Mouse (Mus musculus) hindbrain, embryonic 12.5 days (tissue): ENCODE results near the gene Topors. TPM values are rescaled to one million over a fixed set of nuclear protein-coding genes. Genes with fewer than 3 reads are reported as not detected.
A peak's percentile ranks its signal among the peaks of the same experiment; 100 is the strongest.

Source experiments
- ATAC-seq: fragments of 200-750 bp; cut with Nextera tagmentation; 2 replicates; pipeline ENCODE4 v1.8.0; 2017; ENCODE audit warnings: moderate TSS enrichment; ENCODE audit not compliant: low FRiP score
- H3K27ac ChIP-seq: fragments of 300-500 bp; sonication (generic); 2 replicates; pipeline ENCODE4 v1.5.1; 2016; ENCODE audit warnings: mild to moderate bottlenecking
- H3K27me3 ChIP-seq: fragments of 300-500 bp; sonication (generic); 2 replicates; pipeline ENCODE4 v1.6.1; 2016; ENCODE audit warnings: mild to moderate bottlenecking
- H3K36me3 ChIP-seq: fragments of 300-500 bp; sonication (generic); 2 replicates; pipeline ENCODE4 v1.6.1; 2016; ENCODE audit warnings: mild to moderate bottlenecking
- H3K4me1 ChIP-seq: fragments of 300-500 bp; sonication (generic); 2 replicates; pipeline ENCODE4 v1.6.1; 2016
- H3K4me2 ChIP-seq: fragments of 300-500 bp; sonication (generic); replicated peaks from 2 replicates; pipeline ENCODE4 v1.6.1; 2016; ENCODE audit warnings: mild to moderate bottlenecking
- H3K4me3 ChIP-seq: fragments of 300-500 bp; sonication (generic); 2 replicates; pipeline ENCODE4 v1.5.1; 2016; ENCODE audit warnings: mild to moderate bottlenecking
- H3K9ac ChIP-seq: fragments of 300-500 bp; sonication (generic); 2 replicates; pipeline ENCODE4 v1.6.1; 2016; ENCODE audit warnings: mild to moderate bottlenecking, moderate library complexity
- H3K9me3 ChIP-seq: fragments of 300-500 bp; sonication (generic); replicated peaks from 2 replicates; pipeline ENCODE4 v1.6.1; 2016; ENCODE audit warnings: mild to moderate bottlenecking
- WGBS: fragments of 180-500 bp; shearing (Covaris S2); methylation state at CpG from one replicate; pipeline ENCODE4 v1.1.7; 2016; 5-methylcytosine and 5-hydroxymethylcytosine counted together
- polyA plus RNA-seq: library from polyadenylated mRNA; unstranded; fragments of >200 nt; fragmentation: Nextera tagmentation; extraction: Ambion mirVana; gene quantifications from 2 replicates; pipeline ENCODE4 v1.2.1, GENCODE M21; 2016

Topors gene
- polyA plus RNA-seq, 1 experiment from 2014 or later = 45.6 TPM

- Histone ChIP-seq H3K4me2 (no peak overlapping the region), H3K9me3 (no peaks in the 10 kb centered on the region), H3K9ac (no peak overlapping the region), H3K36me3 (no peaks in the 10 kb centered on the region), H3K27me3 (no peaks in the 10 kb centered on the region), H3K4me3 (no peak overlapping the region), H3K27ac (no peak overlapping the region), H3K4me1 (peaks cover 14% of the 10 kb centered on the region)
- ATAC-seq = no peak
- 51% methylated on average over 6 of the region's 6 CpGs for WGBS
Observed at GRCm38 (mm10) chr4:40241928-40242327, 27.7 kb downstream of the Topors start.

- 46% methylated on average over 5 of the region's 5 CpGs for WGBS
- Histone ChIP-seq H3K27ac (no peak overlapping the region), H3K9me3 (no peaks in the 10 kb centered on the region), H3K27me3 (no peaks in the 10 kb centered on the region), H3K4me3 (peak overlapping the region; percentile 40), H3K4me1 (peaks cover 14% of the 10 kb centered on the region), H3K4me2 (peak overlapping the region; percentile 78), H3K9ac (no peak overlapping the region), H3K36me3 (no peaks in the 10 kb centered on the region)
- ATAC-seq = peak; percentile 43; the same call in 1 of the 2 replicates
Observed at GRCm38 (mm10) chr4:40240272-40240744, 29.3 kb downstream of the Topors start.

- peak; percentile 52 for ATAC-seq
- peak within 1 kb of the TSS; percentile 78 for H3K4me2 ChIP-seq
Observed at GRCm38 (mm10) chr4:40239409-40240271, 30.0 kb downstream of the Topors start, which contains the start of gene Ddx58. Ddx58 (minus strand) TSS chr4:40239828.

GRCm38 (mm10) chr4:40238483-40239408, 30.9 kb downstream of the Topors start:
- H3K9me3 ChIP-seq = no peaks in the 10 kb centered on the region
- H3K4me2 ChIP-seq = peak overlapping the region; percentile 78
- H3K4me3 ChIP-seq = peak overlapping the region; percentile 40
- WGBS = 4% methylated on average over 17 of the region's 17 CpGs
- H3K36me3 ChIP-seq = no peaks in the 10 kb centered on the region
- no peak overlapping the region for H3K27ac ChIP-seq
- H3K9ac ChIP-seq = peak overlapping the region; percentile 46
- peaks cover 14% of the 10 kb centered on the region for H3K4me1 ChIP-seq
- 0 out of 2 replicates have a peak, but pooled peaks have one; percentile 61 for ATAC-seq
- no peaks in the 10 kb centered on the region for H3K27me3 ChIP-seq

More at GRCm38 (mm10) chr4:40239409-40240271, 30.0 kb downstream of the Topors start, which contains the start of gene Ddx58:
- Histone ChIP-seq H3K4me1 (peaks cover 14% of the 10 kb centered on the region), H3K27me3 (no peaks in the 10 kb centered on the region), H3K4me3 (peak within 1 kb of the TSS; percentile 40), H3K36me3 (no peaks in the 10 kb centered on the region), H3K27ac (no peak within 1 kb of the TSS), H3K9me3 (no peaks in the 10 kb centered on the region), H3K9ac (peak within 1 kb of the TSS; percentile 46)
- WGBS = 5% methylated on average over 29 of the region's 35 CpGs

- no peak overlapping the region for H3K4me3 ChIP-seq
- 91% methylated on average over 4 of the region's 4 CpGs for whole genome bisulfite sequencing
- H3K4me1 ChIP-seq = peaks cover 14% of the 10 kb centered on the region
- no peaks in the 10 kb centered on the region for H3K27me3 ChIP-seq
- H3K9ac ChIP-seq = no peak overlapping the region
- no peak for ATAC-seq
- H3K9me3 ChIP-seq = no peaks in the 10 kb centered on the region
- no peak overlapping the region for H3K4me2 ChIP-seq
- H3K36me3 ChIP-seq = no peaks in the 10 kb centered on the region
- H3K27ac ChIP-seq = no peak overlapping the region
Observed at GRCm38 (mm10) chr4:40236829-40237228, 32.8 kb downstream of the Topors start.

- H3K9ac ChIP-seq = no peak overlapping the region
- H3K4me3 ChIP-seq = no peak overlapping the region
- no peak for ATAC-seq
- no peaks in the 10 kb centered on the region for H3K9me3 ChIP-seq
- H3K4me1 ChIP-seq = peaks cover 8% of the 10 kb centered on the region
- H3K4me2 ChIP-seq = no peak overlapping the region
- 71% methylated on average over 6 of the region's 6 CpGs for WGBS
- no peaks in the 10 kb centered on the region for H3K36me3 ChIP-seq
- H3K27ac ChIP-seq = no peak overlapping the region
- no peaks in the 10 kb centered on the region for H3K27me3 ChIP-seq
Observed at GRCm38 (mm10) chr4:40234256-40234655, 35.4 kb downstream of the Topors start.

GRCm38 (mm10) chr4:40233062-40233664, 36.5 kb downstream of the Topors start:
- 94% methylated on average over 7 of the region's 7 CpGs for WGBS
- no peaks in the 10 kb centered on the region for H3K4me1 ChIP-seq
- no peaks in the 10 kb centered on the region for H3K9me3 ChIP-seq
- H3K4me3 ChIP-seq = no peak overlapping the region
- no peaks in the 10 kb centered on the region for H3K27me3 ChIP-seq
- H3K27ac ChIP-seq = no peak overlapping the region
- no peak overlapping the region for H3K4me2 ChIP-seq
- ATAC-seq = no peak
- no peaks in the 10 kb centered on the region for H3K36me3 ChIP-seq
- no peak overlapping the region for H3K9ac ChIP-seq

GRCm38 (mm10) chr4:40229723-40230122, 39.9 kb downstream of the Topors start:
- 95% methylated on average over 6 of the region's 6 CpGs for WGBS

GRCm38 (mm10) chr4:40227886-40228285, 41.8 kb downstream of the Topors start:
- Histone ChIP-seq H3K4me3 (no peak overlapping the region), H3K9ac (no peak overlapping the region), H3K27ac (no peak overlapping the region), H3K27me3 (no peaks in the 10 kb centered on the region), H3K4me1 (no peaks in the 10 kb centered on the region), H3K9me3 (no peaks in the 10 kb centered on the region), H3K36me3 (no peaks in the 10 kb centered on the region), H3K4me2 (no peak overlapping the region)
- no peak for ATAC-seq
- WGBS = 89% methylated on average over 7 of the region's 7 CpGs

More at GRCm38 (mm10) chr4:40229723-40230122, 39.9 kb downstream of the Topors start:
- H3K36me3 ChIP-seq = no peaks in the 10 kb centered on the region
- H3K4me1 ChIP-seq = no peaks in the 10 kb centered on the region
- H3K9me3 ChIP-seq = no peaks in the 10 kb centered on the region
- H3K9ac ChIP-seq = no peak overlapping the region
- H3K27ac ChIP-seq = no peak overlapping the region
- no peak overlapping the region for H3K4me2 ChIP-seq
- no peak for ATAC-seq
- no peak overlapping the region for H3K4me3 ChIP-seq
- no peaks in the 10 kb centered on the region for H3K27me3 ChIP-seq

GRCm38 (mm10) chr4:40227131-40227530, 42.5 kb downstream of the Topors start:
- no peaks in the 10 kb centered on the region for H3K36me3 ChIP-seq
- no peaks in the 10 kb centered on the region for H3K27me3 ChIP-seq
- H3K9me3 ChIP-seq = no peaks in the 10 kb centered on the region
- H3K9ac ChIP-seq = no peak overlapping the region
- no peak for ATAC-seq
- WGBS = 90% methylated on average over 11 of the region's 11 CpGs
- no peak overlapping the region for H3K4me2 ChIP-seq
- H3K4me3 ChIP-seq = no peak overlapping the region
- H3K4me1 ChIP-seq = no peaks in the 10 kb centered on the region
- H3K27ac ChIP-seq = no peak overlapping the region

GRCm38 (mm10) chr4:40226095-40226494, 43.6 kb downstream of the Topors start:
- H3K9me3 ChIP-seq = no peaks in the 10 kb centered on the region
- H3K27me3 ChIP-seq = no peaks in the 10 kb centered on the region; the same call in 1 of the 2 replicates
- WGBS = 79% methylated on average over 5 of the region's 5 CpGs
- no peaks in the 10 kb centered on the region for H3K36me3 ChIP-seq
- H3K4me1 ChIP-seq = no peaks in the 10 kb centered on the region
- ATAC-seq = no peak
- H3K27ac ChIP-seq = no peak overlapping the region
- no peak overlapping the region for H3K4me2 ChIP-seq
- no peak overlapping the region for H3K9ac ChIP-seq
- H3K4me3 ChIP-seq = no peak overlapping the region
